Mouse (Mus musculus) kidney, embryonic 14.5 days (tissue): Measurements from ENCODE around the gene Slc12a1. TPM values are rescaled to one million over a fixed set of nuclear protein-coding genes. Genes with fewer than 3 reads are reported as not detected.

ENCODE experiments used
- polyA plus RNA-seq: library from polyadenylated mRNA; unstranded; fragments of >200 nt; fragmentation: Nextera tagmentation; extraction: Ambion mirVana; gene quantifications from 2 replicates; pipeline ENCODE4 v1.2.1, GENCODE M21; 2014

Gene Slc12a1
- polyA plus RNA-seq, 1 experiment from 2014 or later = 21.4 TPM

Other genes starting within 250 kb of the Slc12a1 start
- 3.9 and 7.4 TPM in 2 replicates for gene Slc24a5, start 84.4 kb upstream of the Slc12a1 start, polyA plus RNA-seq
- gene Myef2, start 28.8 kb upstream of the Slc12a1 start, polyA plus RNA-seq = 118 and 142 TPM in 2 replicates
- gene Ctxn2, start 15.8 kb upstream of the Slc12a1 start, polyA plus RNA-seq = not detected in 2 replicates
- gene Dut, start 94.7 kb downstream of the Slc12a1 start, polyA plus RNA-seq = 217 and 261 TPM in 2 replicates